Mouse (Mus musculus) kidney, adult 2 months (tissue): ENCODE data around the gene Mia. TPM values are rescaled to one million over a fixed set of nuclear protein-coding genes. Genes with fewer than 3 reads are reported as not detected.

Experiments used
- DNase-seq: peaks from one replicate; pipeline ENCODE4 v3.0.0; 2021
- H3K27ac ChIP-seq: fragments of 200-500 bp; 2 replicates; pipeline ENCODE4 v1.5.1; 2012; ENCODE audit warnings: low read depth, low read length, control low read depth, inconsistent platforms; ENCODE audit not compliant: insufficient read depth
- H3K27me3 ChIP-seq: fragments of 200-500 bp; replicated peaks from 2 replicates; pipeline ENCODE4 v1.6.1; 2012; ENCODE audit warnings: mild to moderate bottlenecking, moderate library complexity, low read length, inconsistent platforms; ENCODE audit not compliant: control insufficient read depth, insufficient read depth
- H3K36me3 ChIP-seq: fragments of 200-500 bp; 2 replicates; pipeline ENCODE4 v1.6.1; 2012; ENCODE audit warnings: mild to moderate bottlenecking, moderate library complexity, low read length, inconsistent platforms; ENCODE audit not compliant: control insufficient read depth, insufficient read depth
- H3K4me1 ChIP-seq: fragments of 200-500 bp; 2 replicates; pipeline ENCODE4 v1.6.1; 2011; ENCODE audit warnings: low read length; ENCODE audit not compliant: control insufficient read depth, insufficient read depth
- H3K4me3 ChIP-seq: fragments of 200-500 bp; 2 replicates; pipeline ENCODE4 v1.5.1; 2011; ENCODE audit warnings: mild to moderate bottlenecking, low read depth, low read length, control low read depth; ENCODE audit not compliant: insufficient read depth
- CTCF ChIP-seq: fragments of 200-500 bp; conservative IDR thresholded peaks from 2 replicates; pipeline ENCODE4 v1.5.1; 2011; ENCODE audit warnings: low read depth, mild to moderate bottlenecking, control low read depth, low read length, moderate library complexity, mixed read lengths; ENCODE audit not compliant: insufficient read depth, insufficient read length
- POLR2A ChIP-seq: fragments of 200-500 bp; IDR thresholded peaks from one replicate; pipeline ENCODE4 v1.6.1; 2011; ENCODE audit warnings: low read depth, low read length, control low read depth
- WGBS: fragments of 180-500 bp; shearing (Covaris S2); methylation state at CpG from one replicate; pipeline ENCODE4 v1.1.7; 2018; 5-methylcytosine and 5-hydroxymethylcytosine counted together
- polyA plus RNA-seq: library from polyadenylated mRNA; depleted of rRNA; stranded (reverse); fragments of >200 nt; gene quantifications from 2 replicates; pipeline ENCODE4 v1.2.3, GENCODE M21; 2012

Gene Mia
- polyA plus RNA-seq, 1 experiment = 7.7 TPM

DNA sequence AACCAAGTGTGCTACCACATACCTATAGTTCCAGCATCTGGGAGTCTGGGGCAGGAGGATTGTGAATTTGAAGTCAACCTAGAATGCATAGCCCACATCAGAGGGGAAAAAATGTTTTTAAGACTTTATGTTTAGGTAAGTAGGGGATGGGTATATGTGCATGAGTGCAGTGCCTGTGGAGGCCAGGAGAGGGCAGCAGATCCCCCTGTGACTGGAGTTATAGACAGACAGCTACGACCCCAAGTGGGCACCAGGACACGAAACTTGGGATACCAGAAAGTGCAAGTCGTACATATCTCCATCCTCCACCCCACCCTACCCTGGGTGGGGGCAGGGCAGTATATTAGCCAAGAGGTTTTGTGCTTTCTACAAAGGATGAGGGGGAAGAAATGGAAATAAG lies 4.0 kb upstream of the Mia start:
- H3K27ac ChIP-seq = no peak overlapping the region
- H3K36me3 ChIP-seq = peaks cover 3% of the 10 kb centered on the region; the same call in 1 of the 2 replicates
- 55% methylated on average over 3 of the region's 3 CpGs for WGBS

DNA sequence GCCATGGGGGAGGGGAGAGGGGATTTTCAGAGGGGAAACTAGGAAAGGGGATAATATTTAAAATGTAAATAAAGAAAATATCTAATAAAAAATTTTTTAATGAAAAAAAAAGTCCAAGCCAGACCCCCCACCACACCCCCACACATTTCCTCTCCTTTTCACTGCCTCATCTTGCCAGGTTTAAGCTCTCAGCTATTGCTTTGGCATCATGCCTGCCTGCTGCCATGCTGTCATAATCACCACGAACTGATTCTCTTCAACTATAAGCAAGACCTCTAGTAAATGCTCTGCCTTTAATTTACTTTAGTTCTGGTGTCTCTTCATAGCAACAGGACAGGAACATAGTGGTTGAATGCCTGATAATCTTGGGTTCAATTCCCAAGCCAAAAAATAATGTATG lies 1.5 kb upstream of the Mia start:
- H3K27ac ChIP-seq = no peak overlapping the region
- H3K4me1 ChIP-seq = peaks cover 13% of the 10 kb centered on the region
- TF ChIP-seq POLR2A (no peak), CTCF (no peak)
- WGBS = 58% methylated on average over 1 of the region's 1 CpGs
- no peaks in the 10 kb centered on the region; the same call in 1 of the 2 replicates for H3K36me3 ChIP-seq
- H3K4me3 ChIP-seq = no peak overlapping the region
- H3K27me3 ChIP-seq = no peaks in the 10 kb centered on the region
- no peak for DNase-seq

More for the DNA sequence above, 4.0 kb upstream of the Mia start:
- no peak for DNase-seq
- Histone ChIP-seq H3K4me1 (peaks cover 7% of the 10 kb centered on the region), H3K27me3 (no peaks in the 10 kb centered on the region), H3K4me3 (no peak overlapping the region)
- no peak for TF ChIP-seq POLR2A
- TF ChIP-seq CTCF = peak; percentile 80

DNA sequence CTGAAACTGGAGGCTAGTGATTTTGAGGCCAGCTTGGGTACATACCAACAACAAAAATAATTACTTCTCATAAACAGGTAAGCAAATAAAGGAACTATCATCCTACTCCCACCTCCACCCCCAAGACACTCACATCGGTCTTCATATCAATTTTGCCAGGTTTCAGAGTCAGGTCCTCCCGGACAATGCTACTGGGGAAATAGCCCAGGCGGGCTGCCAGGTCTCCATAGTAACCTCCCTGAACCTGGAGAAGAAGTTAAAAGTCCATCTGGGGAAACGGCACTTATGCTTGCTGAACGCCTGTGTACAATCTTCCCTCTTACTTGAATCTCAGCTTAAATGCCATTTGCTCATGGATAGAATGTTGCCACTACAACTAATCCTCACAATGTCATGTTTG lies 921 bp downstream of the Mia start:
- no peak for TF ChIP-seq POLR2A
- H3K36me3 ChIP-seq = no peaks in the 10 kb centered on the region
- no peak overlapping the region for H3K4me3 ChIP-seq
- peaks cover 13% of the 10 kb centered on the region for H3K4me1 ChIP-seq
- no peaks in the 10 kb centered on the region for H3K27me3 ChIP-seq
- peak overlapping the region; percentile 43 for H3K27ac ChIP-seq
- WGBS = 24% methylated on average over 5 of the region's 5 CpGs
- DNase-seq = peak; percentile 94

DNA sequence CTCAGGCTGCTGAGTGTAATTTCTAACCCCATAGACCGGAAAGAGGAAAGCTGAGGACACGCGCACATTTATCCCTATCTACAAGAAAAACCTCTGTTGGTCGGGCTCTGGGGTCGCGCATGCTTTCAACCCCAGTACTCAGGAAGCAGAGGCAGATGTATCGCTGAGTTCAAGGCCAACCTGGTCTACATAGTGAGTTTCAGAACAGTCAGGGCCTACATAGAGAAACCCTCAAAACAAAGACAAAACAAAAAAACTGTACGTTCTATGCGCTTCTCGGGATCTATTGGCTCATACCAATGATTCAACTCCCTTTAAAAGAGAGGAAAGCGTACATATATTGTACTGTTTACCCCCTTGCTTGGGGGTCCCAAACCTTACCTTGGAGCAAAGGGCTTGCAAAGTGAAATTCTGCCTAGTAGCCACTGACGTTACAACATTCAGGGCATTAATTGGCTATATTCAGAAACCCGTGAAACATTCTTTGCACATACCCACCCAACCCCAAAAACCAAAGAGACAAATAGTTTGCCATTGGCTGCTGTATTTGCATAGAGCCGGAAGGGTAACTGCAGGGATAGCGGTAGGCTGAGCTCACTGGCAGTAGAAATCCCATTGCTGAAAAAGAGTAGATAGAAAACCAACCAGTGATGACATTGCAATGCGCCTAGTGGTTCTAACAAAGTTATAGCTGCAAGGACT lies 1.6 kb downstream of the Mia start:
- DNase-seq = peak; percentile 20
- H3K27ac ChIP-seq = peak overlapping the region; percentile 72
- peak overlapping the region; percentile 35 for H3K4me3 ChIP-seq
- TF ChIP-seq POLR2A = no peak
- no peak for TF ChIP-seq CTCF
- H3K36me3 ChIP-seq = no peaks in the 10 kb centered on the region
- 44% methylated on average over 16 of the region's 16 CpGs for WGBS
- peaks cover 13% of the 10 kb centered on the region for H3K4me1 ChIP-seq
- no peaks in the 10 kb centered on the region for H3K27me3 ChIP-seq

DNA sequence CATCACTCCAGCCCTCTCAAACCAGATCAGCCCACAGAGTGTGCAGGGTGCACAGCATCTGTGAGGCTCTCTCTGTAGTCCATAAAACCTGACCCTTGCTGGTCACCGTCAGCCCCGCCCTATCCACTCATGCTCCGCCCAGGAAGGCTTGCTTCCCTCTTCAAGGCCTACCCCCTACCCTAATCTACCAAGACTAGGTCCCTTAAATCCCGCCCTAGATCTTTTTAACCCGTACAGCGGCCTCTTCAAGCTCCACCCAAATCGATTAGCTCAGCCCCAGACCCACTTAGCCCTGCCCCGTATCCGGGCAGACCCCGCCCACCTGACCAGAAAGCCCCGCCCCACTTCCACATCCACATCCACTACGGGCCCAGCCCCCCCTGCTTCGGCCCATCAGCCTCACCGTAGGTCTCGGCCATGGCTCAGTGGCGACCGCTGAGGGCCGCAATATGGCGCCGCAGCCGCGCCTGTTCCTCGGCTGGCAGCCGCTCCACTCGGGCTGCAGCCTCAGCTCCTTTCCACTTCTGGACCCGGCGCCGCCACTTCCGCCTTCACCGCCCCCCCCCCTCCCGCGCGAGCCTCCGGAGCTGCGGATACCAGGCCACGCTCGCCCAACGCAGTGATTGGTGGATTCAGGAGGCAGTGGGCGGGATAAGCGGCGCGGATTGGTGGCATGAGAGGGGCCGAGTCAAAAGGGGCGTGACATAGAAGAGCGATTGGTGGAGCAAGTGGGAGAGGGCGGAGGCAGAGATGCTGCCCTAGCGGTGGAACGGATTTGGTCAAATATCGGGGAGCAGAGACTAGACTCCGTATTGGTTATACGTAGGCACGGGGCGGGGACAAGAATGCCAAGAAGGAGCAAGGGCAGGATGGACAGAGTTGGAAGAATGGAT lies 2.4 kb downstream of the Mia start, which contains the start of gene Rab4b:
Gene Rab4b, minus strand, starts transcription at position 573 of the 893 bp plus-strand sequence.
- no peaks in the 10 kb centered on the region for H3K27me3 ChIP-seq
- H3K4me1 ChIP-seq = peaks cover 13% of the 10 kb centered on the region
- WGBS = under 1% methylated on average over 53 of the region's 53 CpGs
- peak within 1 kb of the TSS; percentile 78 for H3K27ac ChIP-seq
- H3K4me3 ChIP-seq = peak within 1 kb of the TSS; percentile 80
- peak; percentile 100 for DNase-seq
- no peaks in the 10 kb centered on the region for H3K36me3 ChIP-seq
- TF ChIP-seq POLR2A (no peak), CTCF (peak; percentile 68)

DNA sequence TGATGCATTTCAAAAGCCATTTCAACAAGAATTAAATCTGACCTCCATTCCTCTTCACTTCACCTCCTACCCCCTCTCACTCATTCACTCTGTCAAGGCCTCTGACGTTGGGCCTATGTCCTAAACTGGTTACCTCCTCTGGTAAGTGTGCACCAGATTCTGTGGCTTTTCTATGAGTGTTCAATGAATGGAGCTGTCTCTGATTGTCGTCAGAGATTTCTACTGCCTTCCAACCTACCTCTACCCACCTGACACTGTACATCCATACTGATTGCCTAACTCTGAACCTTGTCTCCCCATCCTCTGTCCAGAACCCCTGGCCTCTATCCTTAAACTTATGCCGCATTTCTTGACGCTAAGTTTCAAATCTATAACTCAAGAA lies 3.0 kb downstream of the Mia start:
- peaks cover 13% of the 10 kb centered on the region for H3K4me1 ChIP-seq

DNA sequence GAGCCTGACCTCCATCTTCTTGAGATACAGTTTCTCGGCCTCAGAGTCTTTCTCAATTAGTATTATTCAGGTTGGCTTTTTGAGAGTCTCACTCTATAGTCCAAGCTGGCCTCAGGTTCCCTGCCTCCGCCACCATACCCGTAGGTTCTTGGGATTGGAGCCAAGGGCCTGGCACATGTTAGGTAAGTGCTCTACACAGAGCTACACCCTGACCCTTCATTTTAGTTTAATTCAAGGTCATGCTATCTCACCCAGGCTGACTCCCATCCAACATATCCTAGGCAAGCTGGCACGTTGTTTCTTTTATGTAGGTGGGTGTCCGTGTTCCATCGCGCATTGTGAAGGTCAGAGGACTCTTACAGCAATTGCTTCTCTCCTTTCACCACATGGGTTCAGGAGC lies 6.1 kb downstream of the Mia start:
- TF ChIP-seq POLR2A (no peak), CTCF (no peak)

More for the DNA sequence above, 3.0 kb downstream of the Mia start:
- H3K27me3 ChIP-seq = no peaks in the 10 kb centered on the region
- TF ChIP-seq CTCF = no peak
- no peak for TF ChIP-seq POLR2A
- peak overlapping the region; percentile 80 for H3K4me3 ChIP-seq
- no peak for DNase-seq
- H3K27ac ChIP-seq = peak overlapping the region; percentile 54
- H3K36me3 ChIP-seq = no peaks in the 10 kb centered on the region
- 17% methylated on average over 4 of the region's 4 CpGs for WGBS

More for the DNA sequence above, 6.1 kb downstream of the Mia start:
- Histone ChIP-seq H3K4me1 (peaks cover 6% of the 10 kb centered on the region; the same call in 1 of the 2 replicates), H3K27me3 (no peaks in the 10 kb centered on the region), H3K36me3 (peaks cover 3% of the 10 kb centered on the region), H3K27ac (no peak overlapping the region), H3K4me3 (no peak overlapping the region)
- 74% methylated on average over 7 of the region's 7 CpGs for WGBS
- no peak for DNase-seq
